Mouse (Mus musculus) urinary bladder, adult 18-20 months (tissue): ENCODE measurements around the gene Pfkp.

ENCODE experiments used
- DNase-seq, 2 experiments: peaks; one replicate each; pipeline ENCODE4 v3.0.0; 2022; ENCODE audit warnings: low spot score in 2 of 2, mixed read lengths in 2 of 2

The Pfkp gene

DNA sequence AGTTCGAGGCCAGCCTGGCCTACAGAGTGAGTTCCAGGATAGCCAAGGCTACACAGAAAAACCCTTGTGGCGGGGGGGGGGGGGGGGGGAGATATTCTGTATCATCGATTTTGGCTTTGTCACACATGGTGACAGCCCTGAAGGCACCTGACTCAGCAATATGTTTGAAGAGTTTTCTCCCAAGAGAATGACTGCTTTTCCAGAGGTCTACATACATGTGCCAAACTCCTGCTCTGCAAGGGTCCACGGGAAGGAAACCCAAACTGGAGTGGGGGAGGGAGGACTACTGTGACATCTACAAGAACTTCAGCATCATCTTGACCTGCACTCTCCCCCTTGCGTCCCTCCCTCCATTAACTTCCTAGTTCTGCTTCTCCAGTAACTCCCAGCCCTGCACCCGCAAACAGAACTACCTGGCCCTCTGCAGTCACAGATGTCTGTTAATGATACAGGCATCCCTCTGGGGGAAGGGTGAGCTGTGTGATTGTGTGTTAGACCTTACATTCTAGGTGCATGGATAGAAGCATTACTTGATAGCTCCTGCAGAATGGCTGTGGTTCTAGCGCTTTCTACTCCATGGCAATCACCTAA lies 10.9 kb downstream of the Pfkp start:
- no peak for DNase-seq

DNA sequence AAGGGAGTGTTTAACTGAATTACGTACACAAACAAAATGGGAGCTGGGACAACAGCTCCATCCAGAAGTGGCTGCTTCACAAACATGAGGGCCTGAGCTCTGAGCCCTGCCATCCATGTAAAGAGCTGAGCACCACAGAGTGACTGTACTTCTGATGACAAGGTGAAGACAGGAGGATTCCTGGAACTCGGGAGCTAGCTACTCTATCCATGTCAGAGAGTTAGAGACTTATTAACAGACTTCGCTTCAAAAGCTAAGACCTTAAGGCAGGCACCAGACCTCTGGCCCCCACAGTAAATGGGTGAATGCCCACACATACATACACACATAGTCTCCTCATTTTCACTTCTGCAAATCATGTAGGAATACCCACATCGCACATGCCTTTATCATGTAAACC lies 11.6 kb downstream of the Pfkp start:
- no peak for DNase-seq

DNA sequence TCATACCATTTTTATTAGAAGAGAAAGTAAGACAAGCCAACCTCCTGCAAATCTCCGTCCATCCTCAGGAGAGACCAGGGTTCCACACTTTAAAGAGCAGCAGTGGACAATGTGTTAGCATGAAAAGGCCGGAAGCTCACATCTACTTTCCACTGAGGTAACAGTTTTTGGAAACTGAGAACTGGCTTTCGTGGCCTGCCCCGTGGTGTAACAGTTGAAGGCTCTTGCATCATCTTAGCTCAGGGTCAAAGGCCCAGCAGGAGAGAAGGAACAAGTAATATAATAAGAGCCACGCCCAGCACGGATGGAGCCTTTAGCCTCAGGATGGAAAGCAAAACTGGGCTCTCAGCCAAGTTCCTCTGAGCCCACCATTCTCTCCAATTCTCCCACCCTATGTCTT lies 12.1 kb downstream of the Pfkp start:
- DNase-seq = no peak

DNA sequence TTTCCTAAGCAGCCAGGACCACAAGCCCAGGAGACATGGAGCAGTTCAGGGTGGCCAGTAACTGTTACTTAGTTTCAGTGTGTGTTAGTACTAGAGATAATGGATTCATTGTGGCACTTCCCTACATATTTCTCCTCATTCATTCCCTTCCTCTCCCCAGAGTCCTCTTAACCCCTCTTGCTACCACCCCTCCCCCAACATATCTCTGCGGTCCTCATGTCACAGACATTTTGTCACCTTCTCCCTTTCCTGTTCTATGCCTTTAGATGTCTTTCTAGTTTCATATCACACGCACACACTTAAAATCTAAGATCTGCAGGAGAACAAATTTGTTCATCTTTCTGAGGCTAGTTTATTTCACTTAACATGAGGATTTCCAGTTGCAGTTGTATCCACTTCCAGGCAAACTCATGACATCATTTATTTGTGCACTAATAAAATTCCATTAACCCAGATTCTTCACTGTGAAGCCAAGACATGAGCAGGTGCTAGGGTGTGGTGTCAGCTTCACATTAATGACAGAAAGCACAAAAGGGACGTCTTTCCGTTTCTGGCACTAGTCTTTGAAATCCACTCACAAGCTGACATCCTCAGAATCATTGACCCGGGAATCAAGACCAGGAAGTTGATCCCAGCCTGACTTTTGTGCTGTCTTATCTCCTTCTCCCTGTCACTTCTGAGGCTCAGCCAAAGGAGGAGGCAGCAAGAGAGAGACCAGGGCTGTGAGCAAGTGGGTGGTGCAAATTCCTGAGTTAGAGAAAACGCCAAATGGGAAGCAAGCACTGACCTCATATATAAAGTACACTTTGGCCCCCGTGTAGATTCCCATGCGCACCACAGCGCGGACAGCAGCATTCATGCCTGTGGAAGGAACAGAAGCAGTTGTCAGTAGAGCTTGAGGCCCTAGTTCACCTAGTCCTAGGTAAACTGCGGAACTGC lies 13.2 kb downstream of the Pfkp start:
- DNase-seq = no peak

DNA sequence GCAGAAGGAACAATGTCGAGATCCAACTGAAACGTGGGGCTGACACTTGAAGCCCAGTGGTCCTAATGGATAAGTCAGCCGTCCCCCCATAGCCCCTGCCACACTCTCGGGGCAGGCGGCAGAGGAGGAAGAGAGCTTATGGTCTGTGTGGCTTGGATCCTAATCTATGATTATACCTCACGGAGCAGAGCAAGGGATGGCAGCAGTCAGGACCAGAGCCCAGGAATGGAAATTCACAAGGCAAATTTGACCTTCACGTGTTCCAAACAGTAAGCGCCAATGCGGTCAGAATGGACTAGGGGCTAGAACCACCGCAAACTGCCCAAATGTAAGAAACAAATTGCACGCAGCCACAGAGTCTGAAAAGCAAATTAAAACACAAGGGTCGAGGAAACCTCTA lies 14.5 kb downstream of the Pfkp start:
- DNase-seq = no peak

DNA sequence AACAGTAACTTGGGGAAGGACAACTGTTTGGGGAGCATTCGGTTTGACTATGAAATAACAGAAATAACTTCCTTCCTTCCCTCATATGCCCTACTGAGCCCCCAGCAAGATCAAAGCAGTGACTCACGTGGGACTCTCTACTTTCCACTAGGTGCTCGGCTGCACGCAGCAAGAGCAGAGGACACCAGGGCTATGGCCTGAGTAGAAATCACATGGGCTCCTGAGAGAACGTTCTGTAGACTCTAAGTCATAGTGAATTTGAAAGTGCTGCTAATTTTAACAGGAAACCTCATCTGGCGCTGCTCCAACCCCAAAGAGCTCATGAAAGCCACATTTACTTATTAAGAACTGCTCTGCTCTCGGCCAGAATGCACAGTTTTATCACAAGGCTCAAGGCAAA lies 15.1 kb downstream of the Pfkp start:
- no peak for DNase-seq

DNA sequence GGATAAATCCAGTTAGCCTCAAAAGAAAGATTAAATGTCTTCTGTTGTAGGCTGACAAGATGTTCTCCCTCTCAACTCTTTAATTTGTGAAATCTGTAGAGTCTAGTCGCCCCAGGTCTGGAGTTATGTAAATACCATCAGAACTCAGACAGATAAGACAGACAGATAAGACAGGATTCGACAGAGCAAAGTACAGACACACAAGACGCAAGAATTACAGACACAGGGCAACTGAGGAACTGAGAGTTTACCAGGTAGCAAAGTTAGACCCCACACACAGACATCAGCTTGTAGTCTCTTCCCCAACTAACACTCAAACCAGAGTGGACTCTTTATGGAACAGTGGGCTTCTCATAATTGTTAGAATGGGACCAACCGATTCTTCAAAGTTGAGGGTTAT lies 15.6 kb downstream of the Pfkp start:
- DNase-seq = no peak

DNA sequence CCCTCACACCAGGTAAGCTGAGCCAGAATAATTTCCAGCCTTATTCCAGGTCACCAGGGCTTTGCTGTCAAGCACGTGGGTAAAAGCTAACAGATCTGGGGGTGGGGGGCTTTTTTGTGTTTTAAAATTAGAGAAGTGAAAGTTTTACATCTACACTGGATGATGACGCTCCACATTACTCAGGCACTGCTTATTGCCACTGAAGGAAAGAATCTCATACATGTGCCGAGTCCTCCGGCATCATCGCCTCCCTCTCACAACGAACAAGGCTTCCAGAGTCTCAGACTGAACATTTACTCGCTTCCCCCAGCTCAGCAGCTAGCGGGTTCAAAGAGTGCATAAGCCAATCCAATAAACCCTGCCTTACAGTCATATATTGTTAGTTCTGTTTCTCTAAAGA lies 16.1 kb downstream of the Pfkp start:
- DNase-seq = no peak

DNA sequence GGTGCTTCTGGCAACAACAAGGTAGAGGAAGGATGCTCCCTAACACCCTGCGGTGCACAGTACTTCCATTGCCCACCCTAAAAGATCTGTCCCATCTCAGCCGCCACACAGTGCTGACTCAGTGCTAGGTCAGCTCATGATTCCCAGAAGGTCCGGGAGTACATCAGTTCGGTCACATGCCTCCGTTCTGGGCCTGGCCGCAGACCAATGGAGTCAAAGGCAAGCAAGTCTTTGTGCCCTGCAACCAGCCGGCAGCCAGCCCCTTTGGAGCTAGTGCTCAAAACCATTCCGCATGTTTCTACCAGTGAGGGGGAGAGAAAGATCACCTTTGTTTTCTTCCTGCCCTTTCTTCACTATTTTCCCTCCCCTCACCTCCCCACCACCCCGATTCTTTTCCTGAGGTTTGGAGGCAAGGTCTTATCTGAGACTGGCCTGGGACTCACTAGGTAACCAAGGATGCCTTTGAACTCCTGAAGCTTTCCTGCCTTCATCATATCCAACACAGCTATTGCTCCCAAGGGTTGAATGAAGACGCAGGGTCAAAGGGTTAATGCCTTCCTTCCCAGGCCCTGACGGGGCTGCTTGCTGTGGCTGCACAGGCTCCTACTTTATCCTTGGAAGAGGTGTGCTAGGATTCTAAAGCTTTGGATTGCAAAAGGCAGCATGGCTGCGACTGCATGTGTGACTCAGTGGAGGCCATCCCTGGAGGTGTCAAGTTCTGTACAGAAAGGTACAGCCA lies 16.6 kb downstream of the Pfkp start:
- DNase-seq = no peak

DNA sequence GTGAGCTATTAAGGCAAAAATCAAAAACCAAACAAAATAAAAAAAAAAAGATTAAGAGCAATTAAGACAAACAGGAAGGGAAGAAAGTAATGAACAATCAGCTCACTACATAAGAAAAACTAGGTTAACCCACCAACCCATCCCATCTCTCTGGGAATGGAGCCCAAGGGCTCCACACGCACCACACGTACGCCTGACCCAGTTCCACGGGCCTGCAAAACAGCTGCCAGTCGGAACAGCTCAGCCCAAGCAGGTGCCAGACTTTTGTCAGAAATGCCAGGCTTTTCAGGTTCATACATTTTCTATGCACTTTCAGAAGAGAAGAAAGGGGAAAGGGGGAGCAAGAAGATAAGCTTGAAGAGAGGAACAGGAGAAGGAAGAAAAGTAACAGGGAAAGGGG lies 17.9 kb downstream of the Pfkp start:
- DNase-seq = no peak

DNA sequence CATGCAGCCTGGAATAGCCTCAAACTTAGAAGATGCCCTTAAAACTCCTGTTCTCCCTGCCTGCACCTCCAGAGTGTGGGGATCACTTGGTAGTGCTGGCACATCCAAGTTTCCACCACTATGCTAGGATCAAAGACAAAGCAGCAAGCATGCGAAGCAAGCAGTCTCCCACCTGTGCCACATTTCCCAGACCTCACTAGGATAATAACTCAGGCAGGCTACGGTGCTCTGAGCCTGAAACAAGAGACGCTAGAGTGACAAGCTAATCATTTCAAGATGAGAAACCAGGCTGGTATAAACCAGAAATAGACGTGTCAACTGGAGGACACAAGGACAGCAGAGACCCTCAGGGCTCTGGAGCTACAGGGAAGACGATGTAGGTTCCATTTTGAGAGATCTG lies 18.6 kb downstream of the Pfkp start:
- DNase-seq = no peak

DNA sequence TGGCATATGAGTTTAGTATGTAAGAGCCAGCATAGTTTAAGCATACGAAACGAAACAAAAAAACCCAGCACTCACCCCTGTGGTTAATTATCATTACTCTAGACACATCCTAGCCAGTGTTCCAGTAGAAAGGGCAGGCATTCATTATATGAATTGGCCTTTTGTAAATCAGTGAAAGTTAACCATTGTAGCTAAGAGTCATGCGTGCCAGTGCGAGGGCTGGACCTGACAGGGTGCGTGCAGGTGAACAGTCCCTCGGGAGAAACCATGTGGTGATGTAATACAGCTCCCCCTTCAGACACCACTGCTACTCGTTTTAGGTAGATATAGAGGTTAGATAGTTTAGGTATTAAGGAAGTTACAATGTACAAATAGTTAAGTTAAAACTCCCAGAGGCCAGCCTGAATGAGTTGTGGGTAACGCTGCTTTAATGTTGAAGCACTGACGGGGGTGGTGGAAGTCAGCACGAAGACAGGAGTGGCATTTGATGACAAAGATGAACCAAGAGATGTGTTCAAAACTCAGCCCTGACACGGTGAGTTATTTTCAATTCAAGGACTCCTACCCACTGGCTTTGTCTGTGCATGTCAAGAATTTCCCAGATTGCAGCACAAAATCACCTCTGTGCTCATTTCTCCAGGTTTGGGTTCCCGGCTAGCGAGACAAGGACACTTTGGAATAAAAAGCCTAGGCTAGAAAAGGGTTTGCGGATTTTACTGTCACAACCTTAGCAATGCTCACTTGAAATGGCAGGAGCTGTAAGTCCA lies 19.4 kb downstream of the Pfkp start:
- no peak for DNase-seq

DNA sequence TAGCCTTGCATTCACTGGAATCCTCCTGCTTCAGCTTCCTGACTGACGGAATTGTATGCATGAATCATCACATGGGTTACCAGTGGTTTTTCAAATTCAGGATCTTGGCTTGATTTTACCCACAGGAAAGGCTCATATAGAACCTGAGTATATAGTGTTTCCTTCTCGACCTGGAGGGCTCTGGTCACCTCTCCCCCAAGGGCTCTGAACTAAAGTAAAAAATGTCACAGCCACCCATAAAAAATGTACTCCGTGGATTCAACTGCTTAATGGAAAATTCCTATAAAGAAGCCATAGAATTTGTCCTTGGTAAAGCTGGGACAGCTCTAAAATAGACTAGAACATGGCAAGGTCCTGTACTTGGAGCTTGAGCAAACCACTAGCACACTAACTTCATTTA lies 20.3 kb downstream of the Pfkp start:
- DNase-seq = no peak

DNA sequence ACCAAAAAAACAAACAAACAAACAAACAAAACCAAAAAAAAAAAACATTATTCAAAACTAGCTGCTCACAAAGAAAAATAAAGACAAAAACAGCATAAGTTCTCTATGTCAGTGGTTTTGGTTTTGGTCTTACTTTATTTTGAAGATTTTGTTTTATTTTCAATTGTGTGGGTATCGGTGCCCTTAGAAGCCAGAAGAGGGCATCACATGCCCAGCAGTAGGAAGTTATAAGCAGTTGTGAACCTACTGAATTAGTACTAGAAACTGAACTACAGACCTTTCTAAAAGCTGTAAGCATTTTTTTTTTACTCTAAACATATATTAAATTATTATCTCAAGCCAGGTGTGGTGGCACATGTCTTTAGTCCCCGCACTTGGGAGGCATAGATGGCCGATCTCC lies 21.2 kb downstream of the Pfkp start:
- no peak for DNase-seq

DNA sequence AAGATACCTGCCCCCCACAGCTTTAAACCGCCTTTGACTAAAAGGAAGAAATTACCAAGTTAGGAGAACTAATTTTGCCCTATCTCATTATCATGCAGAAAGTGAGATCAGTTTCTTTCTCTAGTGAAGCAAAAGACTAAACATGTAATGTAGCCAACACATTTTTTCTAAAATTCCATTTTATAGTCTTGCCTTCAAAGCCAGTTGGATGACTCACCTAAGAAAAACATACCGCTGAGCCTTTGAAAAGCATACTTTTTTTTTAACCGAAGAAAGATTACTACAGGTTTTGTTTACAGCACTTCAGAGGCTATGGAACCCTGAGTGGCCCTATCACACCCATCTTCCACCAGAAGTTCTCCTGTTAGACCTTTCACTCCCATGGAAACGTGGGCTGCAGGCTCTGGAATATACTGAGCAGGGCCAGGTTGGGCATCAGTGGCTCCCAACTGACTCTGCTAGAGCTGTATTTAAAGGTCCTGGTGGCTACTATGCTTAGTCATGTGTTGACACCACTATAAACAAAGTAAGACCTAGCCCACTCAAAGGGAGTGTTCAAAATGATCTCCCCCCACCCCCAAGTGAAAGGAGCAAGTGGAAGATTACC lies 22.0 kb downstream of the Pfkp start:
- no peak for DNase-seq

DNA sequence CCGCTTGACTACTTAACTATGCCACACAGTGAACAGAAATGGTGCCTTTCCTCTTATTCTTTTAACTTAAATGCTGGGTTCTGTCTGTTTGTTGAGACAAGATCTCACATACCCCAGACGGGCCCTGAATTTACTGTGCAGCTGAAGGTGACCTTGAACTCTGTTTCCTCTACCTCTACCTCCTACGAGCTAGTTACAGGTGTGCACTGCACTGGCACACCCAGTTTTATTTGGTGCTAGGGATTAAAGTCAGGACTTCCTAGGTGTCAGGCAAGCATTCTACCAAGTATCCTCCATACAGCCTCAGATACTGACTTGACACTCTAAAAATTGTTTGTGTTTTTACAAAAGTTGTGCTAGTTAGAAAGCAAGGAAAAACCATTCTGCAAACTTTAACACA lies 22.6 kb downstream of the Pfkp start:
- DNase-seq = no peak

DNA sequence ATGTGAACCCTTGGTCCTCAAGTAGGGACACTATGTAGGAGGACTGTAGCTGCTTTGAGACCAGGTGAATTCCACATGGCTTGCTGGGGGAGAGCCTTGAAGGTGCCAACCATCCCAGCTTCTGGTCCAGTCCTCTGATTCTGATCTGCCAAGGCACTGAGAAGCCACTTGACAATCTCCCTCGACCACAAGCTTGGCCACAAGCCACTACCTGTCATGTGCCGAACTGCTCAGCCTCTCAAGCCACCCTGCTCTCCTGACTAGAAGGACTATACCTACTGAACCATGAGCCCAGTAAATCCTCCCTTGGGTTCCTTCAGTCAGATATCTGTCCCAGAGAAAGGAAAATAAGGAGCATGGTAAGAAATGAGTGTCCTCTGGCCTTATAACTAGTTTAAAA lies 24.0 kb downstream of the Pfkp start:
- DNase-seq = no peak

DNA sequence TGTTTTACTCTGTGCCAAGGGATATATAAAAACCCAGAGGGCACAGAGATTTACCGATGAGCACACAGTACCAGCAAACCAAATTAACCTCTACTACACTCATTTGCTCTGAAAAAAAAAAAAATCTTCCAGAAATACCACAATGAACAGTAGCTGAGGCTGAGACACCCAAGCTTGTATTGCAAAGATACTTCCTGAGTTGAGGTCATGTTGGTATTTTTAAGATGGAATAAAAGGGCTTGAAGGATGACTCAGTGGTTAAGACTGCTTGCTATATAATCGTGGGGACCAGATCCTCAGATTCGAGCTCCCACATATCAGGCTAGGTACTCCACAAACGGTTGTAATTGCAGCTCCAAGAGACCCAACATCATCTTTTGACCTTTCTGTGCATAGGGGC lies 24.5 kb downstream of the Pfkp start:
- DNase-seq = no peak

DNA sequence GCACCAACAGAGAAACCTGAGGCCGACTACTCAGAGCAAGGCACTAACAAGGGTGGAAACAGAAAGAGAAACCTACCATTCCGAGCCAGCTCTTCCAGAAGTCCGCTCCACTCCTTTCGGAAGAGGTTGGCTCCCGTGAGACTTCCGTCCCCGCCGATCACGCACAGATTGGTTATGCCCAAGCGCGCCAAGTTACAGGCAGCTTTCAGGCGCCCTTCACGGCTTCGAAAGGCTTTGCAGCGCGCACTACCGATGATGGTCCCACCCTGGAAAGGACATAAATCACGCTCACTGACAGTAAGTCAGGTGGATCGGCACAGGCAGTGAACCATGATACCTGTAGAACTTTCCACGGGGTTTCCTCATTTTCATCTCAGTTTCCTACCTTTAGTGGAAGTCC lies 26.7 kb downstream of the Pfkp start:
- no peak for DNase-seq

DNA sequence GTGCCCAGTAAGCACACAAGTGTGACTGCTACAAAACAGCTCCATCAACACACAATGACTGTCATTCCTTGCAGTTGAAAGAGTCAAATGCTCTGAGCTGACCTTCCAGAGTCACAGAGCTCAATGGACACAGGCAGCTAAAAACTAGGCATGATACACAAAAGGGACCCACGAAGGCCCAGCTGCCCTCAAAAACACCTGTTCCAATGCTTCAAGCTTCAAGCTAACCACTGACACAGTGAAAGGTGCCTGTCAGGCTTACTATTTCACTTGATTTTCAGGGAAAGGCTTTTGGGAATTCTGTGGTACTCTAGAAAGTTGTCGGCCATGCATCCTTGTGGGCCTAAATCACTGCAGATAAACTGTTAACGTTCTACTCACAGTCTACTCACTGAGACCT lies 28.3 kb downstream of the Pfkp start:
- DNase-seq = no peak

DNA sequence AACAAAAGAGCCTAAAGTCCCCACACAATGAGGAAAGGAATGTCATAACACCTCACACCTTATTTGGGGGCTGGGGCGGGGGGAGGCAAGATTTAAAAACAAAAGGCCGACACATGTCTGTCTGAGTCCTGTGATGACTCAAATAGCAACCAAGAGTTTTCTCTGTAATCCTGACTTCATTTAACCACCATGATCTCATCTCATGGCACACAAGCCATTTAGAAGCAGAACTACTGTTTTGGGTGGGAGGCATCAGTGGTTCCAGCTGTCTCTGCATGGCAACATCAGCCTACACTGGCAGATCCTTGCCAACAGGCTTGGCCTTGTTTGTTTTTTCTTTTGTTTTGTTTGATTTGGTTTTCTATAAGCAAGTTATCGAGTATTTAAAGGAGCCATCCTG lies 29.9 kb downstream of the Pfkp start:
- no peak for DNase-seq
